Mouse (Mus musculus) macrophage (primary cell): ENCODE results near the gene Ddx56. TPM values are rescaled to one million over a fixed set of nuclear protein-coding genes. Genes with fewer than 3 reads are reported as not detected.
A peak's percentile ranks its signal among the peaks of the same experiment; 100 is the strongest.

Source experiments
- H3K27ac ChIP-seq: fragments of 350-480 bp; formaldehyde crosslinking; 2 replicates; pipeline ENCODE4 v1.9.0; 2021
- H3K36me3 ChIP-seq: fragments of 350-480 bp; formaldehyde crosslinking; 2 replicates; pipeline ENCODE4 v1.9.0; 2021; ENCODE audit errors: inconsistent target
- H3K4me3 ChIP-seq: fragments of 350-480 bp; formaldehyde crosslinking; 2 replicates; pipeline ENCODE4 v1.9.0; 2021; ENCODE audit errors: inconsistent target
- H3K79me2 ChIP-seq: fragments of 350-480 bp; formaldehyde crosslinking; 2 replicates; pipeline ENCODE4 v1.9.0; 2021; ENCODE audit errors: inconsistent target
- WGBS: methylation state at CpG from one replicate; pipeline ENCODE4 v1.1.7; 2026; ENCODE audit warnings: inconsistent platforms; ENCODE audit not compliant: missing documents; 5-methylcytosine and 5-hydroxymethylcytosine counted together
- polyA plus RNA-seq: library from polyadenylated mRNA; stranded (reverse); fragments of 250-400 nt; gene quantifications from 3 replicates; pipeline ENCODE4 v1.2.4, GENCODE M21; 2018; ENCODE audit warnings: inconsistent platforms
- total RNA-seq, 78 experiments: library from RNA; depleted of rRNA; stranded (reverse); fragments of 250-400 nt; gene quantifications; 1 replicate in 9 of 78; 2 replicates in 24 of 78; 3 replicates in 43 of 78; 4 replicates in 2 of 78; pipeline ENCODE4 v1.2.4; 2018; ENCODE audit warnings: inconsistent platforms in 56 of 78

Ddx56 gene
- total RNA-seq (2018; cell fraction: chromatin; rRNA removed) = 10 to 100 TPM; 13.6 to 66.0 (median 40.8) TPM
- total RNA-seq (2018; cell fraction: cytosol; rRNA removed) = 10 to 100 TPM; 15.2 to 26.0 (median 20.9) TPM
- 10 to 100 TPM; 15.1 to 69.0 (median 25.0) TPM for total RNA-seq (2018; cell fraction: nucleus; rRNA removed)
- polyA plus RNA-seq = 13.2 to 43.0 TPM (median 17.6 TPM) in 3 replicates

- Histone ChIP-seq H3K79me2 (peaks cover 24% of the 10 kb centered on the region), H3K4me3 (peak within 1 kb of the TSS; percentile 100), H3K36me3 (peaks cover 52% of the 10 kb centered on the region), H3K27ac (peak within 1 kb of the TSS; percentile 80)
- 3% methylated on average over 50 of the region's 50 CpGs for WGBS
Measured at GRCm38 (mm10) chr11:6267320-6268254, at the start of gene Ddx56. Gene Ddx56 (minus strand): TSS chr11:6267772.

GRCm38 (mm10) chr11:6316821-6317220 lies 49.2 kb upstream of the Ddx56 start:
- WGBS = 94% methylated on average over 11 of the region's 11 CpGs
- Histone ChIP-seq H3K4me3 (no peak overlapping the region), H3K79me2 (peaks cover 12% of the 10 kb centered on the region; the same call in 1 of the 2 replicates), H3K27ac (no peak overlapping the region), H3K36me3 (peaks cover 85% of the 10 kb centered on the region)

- WGBS = 68% methylated on average over 7 of the region's 7 CpGs
- peaks cover 81% of the 10 kb centered on the region for H3K36me3 ChIP-seq
- H3K79me2 ChIP-seq = peaks cover 41% of the 10 kb centered on the region; the same call in 1 of the 2 replicates
- no peak overlapping the region for H3K27ac ChIP-seq
- no peak overlapping the region for H3K4me3 ChIP-seq
Measured at GRCm38 (mm10) chr11:6313874-6314406, 46.4 kb upstream of the Ddx56 start.

- 95% methylated on average over 4 of the region's 4 CpGs for WGBS
- Histone ChIP-seq H3K36me3 (peaks cover 51% of the 10 kb centered on the region), H3K4me3 (no peak overlapping the region), H3K79me2 (peaks cover 96% of the 10 kb centered on the region; the same call in 1 of the 2 replicates), H3K27ac (no peak overlapping the region)
Measured at GRCm38 (mm10) chr11:6308181-6308580, 40.6 kb upstream of the Ddx56 start.

GRCm38 (mm10) chr11:6305943-6306430 lies 38.4 kb upstream of the Ddx56 start:
- no peak overlapping the region for H3K27ac ChIP-seq

GRCm38 (mm10) chr11:6302793-6303192 lies 35.2 kb upstream of the Ddx56 start:
- peaks cover 28% of the 10 kb centered on the region for H3K36me3 ChIP-seq
- 92% methylated on average over 2 of the region's 2 CpGs for WGBS
- no peak overlapping the region for H3K4me3 ChIP-seq

More at GRCm38 (mm10) chr11:6305943-6306430, 38.4 kb upstream of the Ddx56 start:
- Histone ChIP-seq H3K36me3 (peaks cover 41% of the 10 kb centered on the region), H3K79me2 (peaks cover 96% of the 10 kb centered on the region), H3K4me3 (no peak overlapping the region)
- 89% methylated on average over 1 of the region's 1 CpGs for whole genome bisulfite sequencing

GRCm38 (mm10) chr11:6299435-6299834 lies 31.9 kb upstream of the Ddx56 start:
- WGBS = 34% methylated on average over 2 of the region's 2 CpGs
- Histone ChIP-seq H3K36me3 (peaks cover 15% of the 10 kb centered on the region), H3K27ac (peak overlapping the region; percentile 57), H3K4me3 (no peak overlapping the region), H3K79me2 (peaks cover 87% of the 10 kb centered on the region)

More at GRCm38 (mm10) chr11:6302793-6303192, 35.2 kb upstream of the Ddx56 start:
- Histone ChIP-seq H3K79me2 (peaks cover 87% of the 10 kb centered on the region), H3K27ac (no peak overlapping the region)

- Histone ChIP-seq H3K79me2 (peaks cover 82% of the 10 kb centered on the region), H3K27ac (no peak overlapping the region), H3K4me3 (no peak overlapping the region), H3K36me3 (peaks cover 15% of the 10 kb centered on the region)
Measured at GRCm38 (mm10) chr11:6296077-6296476, 28.5 kb upstream of the Ddx56 start.

- H3K4me3 ChIP-seq = no peak overlapping the region
Measured at GRCm38 (mm10) chr11:6294632-6295031, 27.1 kb upstream of the Ddx56 start.

GRCm38 (mm10) chr11:6293601-6294000 lies 26.0 kb upstream of the Ddx56 start:
- peaks cover 15% of the 10 kb centered on the region for H3K36me3 ChIP-seq
- 91% methylated on average over 2 of the region's 2 CpGs for WGBS
- no peak overlapping the region for H3K27ac ChIP-seq
- H3K79me2 ChIP-seq = peaks cover 66% of the 10 kb centered on the region
- H3K4me3 ChIP-seq = no peak overlapping the region

More at GRCm38 (mm10) chr11:6294632-6295031, 27.1 kb upstream of the Ddx56 start:
- Histone ChIP-seq H3K36me3 (peaks cover 15% of the 10 kb centered on the region), H3K27ac (no peak overlapping the region), H3K79me2 (peaks cover 69% of the 10 kb centered on the region)
- 92% methylated on average over 4 of the region's 4 CpGs for WGBS

GRCm38 (mm10) chr11:6292988-6293349 lies 25.4 kb upstream of the Ddx56 start:
- WGBS = 90% methylated on average over 4 of the region's 4 CpGs

GRCm38 (mm10) chr11:6292116-6292987 lies 24.8 kb upstream of the Ddx56 start:
- Histone ChIP-seq H3K36me3 (peaks cover 4% of the 10 kb centered on the region; the same call in 1 of the 2 replicates), H3K27ac (peak overlapping the region; percentile 48), H3K4me3 (peak overlapping the region; percentile 69), H3K79me2 (peaks cover 53% of the 10 kb centered on the region)
- WGBS = 17% methylated on average over 33 of the region's 33 CpGs

More at GRCm38 (mm10) chr11:6292988-6293349, 25.4 kb upstream of the Ddx56 start:
- Histone ChIP-seq H3K79me2 (peaks cover 59% of the 10 kb centered on the region), H3K36me3 (peaks cover 10% of the 10 kb centered on the region), H3K4me3 (peak overlapping the region; percentile 69; the same call in 1 of the 2 replicates), H3K27ac (no peak overlapping the region)

GRCm38 (mm10) chr11:6291401-6292115 lies 24.0 kb upstream of the Ddx56 start, which contains the start of gene Ogdh:
Gene Ogdh (plus strand): TSS chr11:6291633.
- H3K4me3 ChIP-seq = peak within 1 kb of the TSS; percentile 69
- no peaks in the 10 kb centered on the region; the same call in 1 of the 2 replicates for H3K36me3 ChIP-seq
- H3K79me2 ChIP-seq = peaks cover 45% of the 10 kb centered on the region
- peak within 1 kb of the TSS; percentile 48 for H3K27ac ChIP-seq
- under 1% methylated on average over 60 of the region's 77 CpGs for WGBS
